Mouse (Mus musculus): Measurements from ENCODE around the gene Gm20431. TPM values are rescaled to one million over a fixed set of nuclear protein-coding genes. Genes with fewer than 3 reads are reported as not detected.

The Gm20431 gene
- polyA plus RNA-seq, 1 experiment from 2014 or later, result 9.2 TPM

DNA sequence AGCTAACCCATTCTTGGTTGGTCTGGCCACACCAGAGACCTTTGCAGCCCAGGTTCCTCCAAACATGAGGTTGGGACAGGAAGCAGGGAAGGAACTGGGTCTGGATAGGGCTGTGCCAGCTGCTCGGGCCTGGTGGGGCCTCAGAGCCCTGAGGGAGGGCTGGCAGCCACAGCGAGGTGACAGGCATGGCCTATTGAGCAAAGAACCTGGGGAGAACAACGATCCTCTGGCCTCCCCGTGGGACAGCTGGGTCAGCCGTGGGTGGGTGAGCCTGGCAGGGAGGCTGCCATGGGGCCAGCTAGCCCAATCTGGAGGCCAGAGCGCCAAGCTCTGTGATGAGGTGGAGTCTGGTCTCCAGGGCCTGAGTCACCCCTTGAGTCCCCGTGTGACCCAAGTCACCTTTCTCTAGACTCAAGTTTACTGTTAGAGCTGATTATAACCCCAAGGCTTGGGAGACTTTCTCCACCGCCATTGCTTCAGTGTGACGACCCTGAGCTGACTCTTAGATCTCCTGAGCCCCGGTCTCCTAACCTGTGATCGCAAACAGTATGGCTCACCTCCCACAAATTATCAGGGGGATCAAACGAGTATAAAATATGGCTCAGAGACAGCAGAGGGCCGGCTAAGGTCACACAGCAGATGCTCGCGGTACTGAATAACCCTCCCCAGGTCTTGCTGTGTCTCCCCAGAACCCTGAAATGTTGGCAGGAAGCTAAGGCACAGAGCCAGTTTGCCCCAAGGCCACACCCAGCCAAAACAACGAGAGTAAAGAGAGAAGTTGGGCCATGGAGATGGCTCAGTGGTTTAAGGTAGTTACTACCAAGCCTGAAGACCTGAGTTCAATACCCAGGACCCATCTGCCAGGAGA, 25.3 kb upstream of the Gm20431 start:
- WGBS, result 77% methylated on average over 16 of the region's 16 CpGs
- Histone ChIP-seq H3K9ac (ENCODE audit: low read length) (no peak overlapping the region), H3K36me3 (ENCODE audit: control insufficient read depth, insufficient read depth, low read length) (no peaks in the 10 kb centered on the region)

DNA sequence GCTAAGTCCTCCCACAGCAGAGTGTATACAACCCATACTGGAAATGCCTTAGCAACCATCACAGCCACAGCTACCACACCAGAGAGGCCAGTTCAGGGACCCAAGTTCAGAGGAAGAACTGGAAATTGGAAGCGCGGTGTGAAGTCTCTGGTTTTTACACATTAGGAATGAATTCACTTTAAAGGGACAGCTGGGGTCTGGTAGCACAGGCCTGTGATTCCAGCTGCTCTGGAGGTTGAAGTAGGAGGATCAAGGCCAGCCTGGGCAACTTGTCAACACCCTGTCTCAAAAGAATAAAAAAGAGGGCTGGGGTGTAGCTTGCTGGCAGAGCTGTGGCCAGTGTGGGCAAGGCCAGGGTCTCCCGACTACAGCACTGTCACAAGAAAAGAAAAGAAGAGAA, 24.6 kb upstream of the Gm20431 start:
- H3K27me3 ChIP-seq (ENCODE audit: control insufficient read depth, insufficient read depth, low read length), result no peaks in the 10 kb centered on the region
- H3K36me3 ChIP-seq (ENCODE audit: control insufficient read depth, insufficient read depth, low read length), result no peaks in the 10 kb centered on the region
- H3K9ac ChIP-seq (ENCODE audit: low read length), result 0 out of 2 replicates have a peak overlapping the region, but pooled peaks have one; percentile 12
- 0 out of 2 replicates have a peak overlapping the region, but pooled peaks have one; percentile 8 for H3K27ac ChIP-seq (ENCODE audit: low read length)
- ATAC-seq (ENCODE audit: insufficient read depth, low FRiP score), result no peak
- no peak overlapping the region for H3K4me2 ChIP-seq (ENCODE audit: low read depth, low read length)
- H3K9me3 ChIP-seq (replicated peaks; ENCODE audit: control insufficient read depth, low read length), result no peaks in the 10 kb centered on the region
- no peak overlapping the region for H3K4me3 ChIP-seq (replicated peaks; ENCODE audit: low read length)
- H3K4me1 ChIP-seq (ENCODE audit: control insufficient read depth, insufficient read depth, low read length), result peaks cover 13% of the 10 kb centered on the region
- 67% methylated on average over 3 of the region's 3 CpGs for WGBS

More for the DNA sequence above, 25.3 kb upstream of the Gm20431 start:
- Histone ChIP-seq H3K27me3 (ENCODE audit: control insufficient read depth, insufficient read depth, low read length) (no peaks in the 10 kb centered on the region), H3K27ac (ENCODE audit: low read length) (no peak overlapping the region), H3K4me1 (ENCODE audit: control insufficient read depth, insufficient read depth, low read length) (peaks cover 20% of the 10 kb centered on the region), H3K9me3 (replicated peaks; ENCODE audit: control insufficient read depth, low read length) (no peaks in the 10 kb centered on the region), H3K4me3 (replicated peaks; ENCODE audit: low read length) (no peak overlapping the region), H3K4me2 (ENCODE audit: low read depth, low read length) (no peak overlapping the region)
- ATAC-seq (ENCODE audit: insufficient read depth, low FRiP score), result no peak

DNA sequence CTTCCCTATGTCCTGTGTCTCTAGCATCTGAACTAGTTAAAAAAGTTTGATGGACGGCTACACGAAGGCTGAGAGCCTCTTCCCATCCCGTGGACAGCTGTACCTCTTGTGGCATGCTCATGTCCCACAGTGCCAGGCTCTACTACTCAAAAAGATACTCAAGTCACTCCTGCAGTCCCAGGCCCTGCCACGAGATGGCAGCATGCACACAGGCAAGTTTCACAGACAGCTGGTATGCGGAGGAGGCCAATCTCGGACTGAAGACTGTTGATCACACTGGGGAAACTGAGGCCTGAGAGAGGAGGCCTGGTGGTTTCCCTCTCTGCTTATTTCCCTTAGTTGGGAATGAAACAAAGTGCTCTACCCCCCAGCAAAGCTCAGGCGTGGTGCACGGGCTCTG, 23.8 kb upstream of the Gm20431 start:
- WGBS, result 3% methylated on average over 8 of the region's 8 CpGs
- no peak overlapping the region for H3K4me3 ChIP-seq (replicated peaks; ENCODE audit: low read length)

GRCm38 (mm10) chr2:167683721-167684120, 22.4 kb upstream of the Gm20431 start:
- Histone ChIP-seq H3K4me3 (replicated peaks; ENCODE audit: low read length) (no peak overlapping the region), H3K9me3 (replicated peaks; ENCODE audit: control insufficient read depth, low read length) (no peaks in the 10 kb centered on the region), H3K27me3 (ENCODE audit: control insufficient read depth, insufficient read depth, low read length) (no peaks in the 10 kb centered on the region), H3K36me3 (ENCODE audit: control insufficient read depth, insufficient read depth, low read length) (no peaks in the 10 kb centered on the region), H3K4me2 (ENCODE audit: low read depth, low read length) (no peak overlapping the region), H3K27ac (ENCODE audit: low read length) (no peak overlapping the region), H3K9ac (ENCODE audit: low read length) (no peak overlapping the region), H3K4me1 (ENCODE audit: control insufficient read depth, insufficient read depth, low read length) (peaks cover 7% of the 10 kb centered on the region)
- no peak for ATAC-seq (ENCODE audit: insufficient read depth, low FRiP score)
- 69% methylated on average over 3 of the region's 3 CpGs for WGBS

More for the DNA sequence above, 23.8 kb upstream of the Gm20431 start:
- Histone ChIP-seq H3K27me3 (ENCODE audit: control insufficient read depth, insufficient read depth, low read length) (no peaks in the 10 kb centered on the region), H3K4me2 (ENCODE audit: low read depth, low read length) (no peak overlapping the region), H3K4me1 (ENCODE audit: control insufficient read depth, insufficient read depth, low read length) (peaks cover 7% of the 10 kb centered on the region), H3K9ac (ENCODE audit: low read length) (no peak overlapping the region), H3K36me3 (ENCODE audit: control insufficient read depth, insufficient read depth, low read length) (no peaks in the 10 kb centered on the region), H3K9me3 (replicated peaks; ENCODE audit: control insufficient read depth, low read length) (no peaks in the 10 kb centered on the region), H3K27ac (ENCODE audit: low read length) (no peak overlapping the region)
- ATAC-seq (ENCODE audit: insufficient read depth, low FRiP score), result no peak

DNA sequence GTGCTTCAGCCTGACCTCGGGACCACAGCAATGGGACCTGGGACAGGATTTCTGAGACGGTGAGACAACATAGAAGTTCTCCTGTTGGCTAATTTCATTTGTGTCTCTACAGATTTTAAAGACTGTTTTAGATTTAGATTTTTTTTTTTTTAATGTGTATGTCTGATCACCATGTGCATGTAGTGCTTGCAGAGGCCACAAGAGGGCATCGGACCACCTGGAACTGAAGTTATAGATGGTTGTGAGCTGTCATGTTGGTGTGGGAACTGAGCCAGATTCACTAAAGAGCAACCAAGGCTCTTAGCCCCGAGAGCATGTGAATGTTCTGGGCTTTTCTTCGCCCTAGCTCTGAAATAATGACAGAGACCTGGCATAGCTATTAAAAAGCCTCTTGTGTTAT, 19.4 kb upstream of the Gm20431 start:
- no peak overlapping the region for H3K27ac ChIP-seq (ENCODE audit: low read length)
- H3K9me3 ChIP-seq (replicated peaks; ENCODE audit: control insufficient read depth, low read length), result no peaks in the 10 kb centered on the region
- H3K4me2 ChIP-seq (ENCODE audit: low read depth, low read length), result no peak overlapping the region
- no peak overlapping the region for H3K9ac ChIP-seq (ENCODE audit: low read length)
- no peak overlapping the region for H3K4me3 ChIP-seq (replicated peaks; ENCODE audit: low read length)
- H3K36me3 ChIP-seq (ENCODE audit: control insufficient read depth, insufficient read depth, low read length), result no peaks in the 10 kb centered on the region
- H3K4me1 ChIP-seq (ENCODE audit: control insufficient read depth, insufficient read depth, low read length), result no peaks in the 10 kb centered on the region
- no peaks in the 10 kb centered on the region for H3K27me3 ChIP-seq (ENCODE audit: control insufficient read depth, insufficient read depth, low read length)
- ATAC-seq (ENCODE audit: insufficient read depth, low FRiP score), result no peak
- 45% methylated on average over 5 of the region's 5 CpGs for WGBS

DNA sequence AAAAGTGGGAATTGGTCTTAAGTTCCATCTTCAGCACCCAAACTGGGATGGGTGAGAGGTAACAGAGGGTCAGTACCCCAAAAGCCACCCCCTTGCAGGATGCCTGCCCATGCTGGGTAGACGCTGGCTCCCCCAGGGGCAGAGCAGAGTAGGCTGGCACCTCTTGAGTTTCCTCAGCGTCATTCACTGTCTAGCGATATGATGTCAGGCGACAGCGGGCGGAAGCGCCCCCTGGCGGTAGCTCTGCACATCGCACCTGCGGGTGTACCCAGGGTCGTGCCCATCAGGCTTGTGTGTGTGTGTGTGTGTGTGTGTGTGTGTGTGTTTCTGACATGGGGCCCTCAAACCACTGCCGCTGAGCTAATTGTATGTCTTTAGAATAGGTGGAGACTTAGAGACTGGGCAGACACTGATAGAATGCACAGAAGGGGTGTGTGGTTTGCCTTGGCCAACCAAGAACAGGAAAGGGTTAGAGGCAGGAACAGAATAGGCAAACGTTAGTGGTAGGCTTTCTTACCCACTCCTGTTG, 18.7 kb upstream of the Gm20431 start:
- ATAC-seq (ENCODE audit: insufficient read depth, low FRiP score), result peak; percentile 62; the same call in 1 of the 2 replicates
- 0% methylated on average over 13 of the region's 13 CpGs for WGBS

GRCm38 (mm10) chr2:167678600-167678999, 17.3 kb upstream of the Gm20431 start:
- Histone ChIP-seq H3K4me3 (replicated peaks; ENCODE audit: low read length) (no peak overlapping the region), H3K27ac (ENCODE audit: low read length) (no peak overlapping the region), H3K9me3 (replicated peaks; ENCODE audit: control insufficient read depth, low read length) (no peaks in the 10 kb centered on the region), H3K4me1 (ENCODE audit: control insufficient read depth, insufficient read depth, low read length) (no peaks in the 10 kb centered on the region), H3K27me3 (ENCODE audit: control insufficient read depth, insufficient read depth, low read length) (no peaks in the 10 kb centered on the region), H3K4me2 (ENCODE audit: low read depth, low read length) (no peak overlapping the region), H3K9ac (ENCODE audit: low read length) (no peak overlapping the region), H3K36me3 (ENCODE audit: control insufficient read depth, insufficient read depth, low read length) (no peaks in the 10 kb centered on the region)
- 48% methylated on average over 5 of the region's 5 CpGs for WGBS
- no peak for ATAC-seq (ENCODE audit: insufficient read depth, low FRiP score)

More for the DNA sequence above, 18.7 kb upstream of the Gm20431 start:
- Histone ChIP-seq H3K4me3 (replicated peaks; ENCODE audit: low read length) (no peak overlapping the region), H3K9ac (ENCODE audit: low read length) (no peak overlapping the region), H3K9me3 (replicated peaks; ENCODE audit: control insufficient read depth, low read length) (no peaks in the 10 kb centered on the region), H3K4me2 (ENCODE audit: low read depth, low read length) (no peak overlapping the region), H3K27ac (ENCODE audit: low read length) (no peak overlapping the region), H3K36me3 (ENCODE audit: control insufficient read depth, insufficient read depth, low read length) (no peaks in the 10 kb centered on the region), H3K27me3 (ENCODE audit: control insufficient read depth, insufficient read depth, low read length) (no peaks in the 10 kb centered on the region), H3K4me1 (ENCODE audit: control insufficient read depth, insufficient read depth, low read length) (no peaks in the 10 kb centered on the region)

- 35% methylated on average over 14 of the region's 14 CpGs for WGBS
- ATAC-seq (ENCODE audit: insufficient read depth, low FRiP score), result no peak; the same call in 1 of the 2 replicates
- no peaks in the 10 kb centered on the region for H3K27me3 ChIP-seq (ENCODE audit: control insufficient read depth, insufficient read depth, low read length)
- no peaks in the 10 kb centered on the region for H3K36me3 ChIP-seq (ENCODE audit: control insufficient read depth, insufficient read depth, low read length)
- H3K4me1 ChIP-seq (ENCODE audit: control insufficient read depth, insufficient read depth, low read length), result peaks cover 5% of the 10 kb centered on the region
- no peak overlapping the region for H3K9ac ChIP-seq (ENCODE audit: low read length)
- no peak overlapping the region for H3K27ac ChIP-seq (ENCODE audit: low read length)
- no peaks in the 10 kb centered on the region for H3K9me3 ChIP-seq (replicated peaks; ENCODE audit: control insufficient read depth, low read length)
- no peak overlapping the region for H3K4me3 ChIP-seq (replicated peaks; ENCODE audit: low read length)
- H3K4me2 ChIP-seq (ENCODE audit: low read depth, low read length), result no peak overlapping the region
These were observed 14.0 kb upstream of the Gm20431 start for GRCm38 (mm10) chr2:167675120-167675909.

Data from stomach, embryonic 16.5 days (tissue).